Mouse (Mus musculus): ENCODE data around the gene Slc25a38. TPM values are rescaled to one million over a fixed set of nuclear protein-coding genes. Genes with fewer than 3 reads are reported as not detected.

Slc25a38 gene
- 10 to 100 TPM; 12.3 to 14.0 TPM for total RNA-seq (2021)
- long read RNA-seq, experiment 1, transcript Slc25a38-201 (7 exons, 1,791 nt) = major isoform, 11 of 19 reads
- long read RNA-seq, experiment 1, partial matches to known transcripts = 2 of 19 reads
- long read RNA-seq, experiment 1, other reads (novel, unspliced or antisense) = 6 of 19 reads
- long read RNA-seq, experiment 2, transcript Slc25a38-201 (7 exons, 1,791 nt) = major isoform, 9 of 13 reads
- long read RNA-seq, experiment 2, partial matches to known transcripts = 0 of 13 reads
- long read RNA-seq, experiment 2, other reads (novel, unspliced or antisense) = 4 of 13 reads

- DNase-seq = peak; percentile 94 to 95
- intact Hi-C loops (cut with DNase I) = no loop called here
Observed at GRCm38 (mm10) chr9:120110211-120111018, at the start of gene Slc25a38. Gene Slc25a38 (plus strand): TSS chr9:120110374.

DNA sequence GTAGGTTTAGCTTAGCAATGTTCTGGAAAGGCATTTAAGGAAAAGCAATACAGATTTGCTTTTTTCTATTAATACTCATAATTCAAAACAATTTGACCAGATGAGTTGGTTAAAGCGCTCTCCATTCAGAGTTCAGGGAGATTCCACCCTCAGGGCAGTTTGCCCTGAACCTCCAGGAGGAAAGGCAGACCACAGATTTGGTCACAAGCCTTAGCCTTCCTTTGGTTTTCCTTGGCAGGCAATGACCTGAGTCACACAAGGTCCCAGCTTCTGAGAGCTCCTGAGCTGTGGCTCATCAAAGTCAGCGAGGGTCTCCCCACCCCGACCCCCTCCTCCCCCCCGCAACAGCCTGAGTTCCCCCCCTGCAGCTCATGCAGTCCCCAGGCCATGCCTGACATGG is 45.9 kb upstream of the Slc25a38 start:
- no peak for DNase-seq
- intact Hi-C loops (cut with DNase I) = no loop called here

GRCm38 (mm10) chr9:120067609-120068008 is 42.6 kb upstream of the Slc25a38 start:
- no peak for DNase-seq
- intact Hi-C loops (cut with DNase I) = no loop called here

DNA sequence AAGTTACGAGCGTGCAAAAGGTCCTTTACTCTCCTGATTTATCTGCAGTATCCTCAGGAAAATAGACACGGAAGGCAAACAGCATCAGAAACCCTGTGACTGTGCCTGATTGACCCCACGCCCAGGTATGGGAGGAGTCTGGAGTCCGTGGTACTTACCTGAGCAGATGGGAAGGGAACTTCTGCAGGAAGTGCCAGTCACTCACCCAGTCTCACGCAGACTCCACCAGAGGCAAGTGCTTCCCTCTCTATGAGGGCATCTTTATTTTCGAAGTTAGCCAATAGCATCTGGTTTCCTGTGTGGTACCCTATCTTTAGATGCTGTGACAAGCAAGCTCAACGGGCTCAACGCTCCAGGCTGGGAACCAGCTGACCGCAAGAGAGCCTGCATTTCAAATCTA is 42.1 kb upstream of the Slc25a38 start:
- no peak for DNase-seq
- intact Hi-C loops (cut with DNase I) = no loop called here

GRCm38 (mm10) chr9:120069779-120070178 is 40.4 kb upstream of the Slc25a38 start, which contains the start of gene Cx3cr1:
Gene Cx3cr1 (minus strand): TSS chr9:120069879.
- intact Hi-C loops (cut with DNase I) = loop anchor here (5.0 kb wide), 1 partner anchor 157 kb away; no protein-coding TSS in a partner anchor
- no peak for DNase-seq

DNA sequence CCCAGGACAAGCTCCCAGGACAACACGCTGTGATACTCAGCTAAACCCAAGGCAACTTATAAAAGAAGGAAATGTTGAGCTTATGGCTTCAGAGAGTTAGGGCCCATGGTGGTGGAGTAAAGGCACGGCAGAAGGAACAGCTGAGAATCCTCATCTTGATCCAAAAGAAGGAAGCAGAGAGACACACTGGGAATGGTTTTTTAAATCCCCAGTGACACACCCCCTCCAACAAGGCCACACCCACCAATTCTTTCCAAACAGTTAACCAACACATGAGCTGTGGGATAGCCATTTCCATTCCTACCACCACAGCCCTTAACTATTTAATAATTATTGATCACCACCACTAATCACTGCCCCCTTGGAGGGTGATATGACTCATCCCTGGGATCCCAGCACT is 38.9 kb upstream of the Slc25a38 start:
- no peak for DNase-seq
- intact Hi-C loops (cut with DNase I) = loop anchor here (5.0 kb wide), 1 partner anchor 159 kb away; no protein-coding TSS in a partner anchor

DNA sequence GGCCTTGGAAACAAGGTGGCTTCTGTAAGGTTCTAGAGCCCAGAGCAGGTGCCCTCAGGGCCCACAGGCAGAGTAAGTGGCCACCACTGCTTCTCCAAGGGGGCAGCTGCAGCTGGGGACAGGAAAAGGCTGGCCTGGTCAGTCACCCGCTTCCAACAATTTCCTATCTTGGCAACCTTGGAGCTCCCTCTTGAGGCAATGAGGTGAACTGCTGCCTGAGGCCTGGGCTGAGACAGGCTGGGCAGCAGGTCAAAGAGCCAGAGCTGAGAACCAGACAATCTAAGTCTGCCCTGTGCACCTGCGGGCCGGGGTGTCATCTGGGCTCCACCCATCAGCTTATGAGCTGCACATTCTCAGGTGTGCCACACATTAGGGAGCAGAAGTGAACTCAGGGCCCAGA is 37.0 kb upstream of the Slc25a38 start:
- intact Hi-C loops (cut with DNase I) = loop anchor here (1.0 to 5.0 kb wide), 3 partner anchors 44 to 161 kb away; no protein-coding TSS in a partner anchor
- DNase-seq = peak; percentile 82 to 92

DNA sequence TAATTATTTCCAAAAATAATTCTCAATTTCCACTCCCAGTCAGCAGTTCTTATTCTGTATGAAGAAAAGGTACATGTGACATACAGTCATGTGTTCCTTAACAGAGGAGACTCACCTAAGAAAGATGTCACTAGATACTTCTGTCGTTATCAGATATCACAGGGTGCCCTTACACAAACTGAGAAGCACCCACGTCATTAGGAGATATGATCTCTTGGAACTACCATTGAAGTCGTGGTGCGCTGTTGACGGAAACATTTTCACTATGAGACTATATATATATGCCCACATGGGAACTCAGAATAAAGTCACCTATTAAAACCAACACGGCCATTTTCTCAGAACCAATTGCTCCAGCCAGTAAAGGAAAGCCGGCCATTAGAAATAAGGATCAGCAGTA is 35.7 kb upstream of the Slc25a38 start:
- intact Hi-C loops (cut with DNase I) = loop anchor here (5.0 kb wide), 1 partner anchor 162 kb away; no protein-coding TSS in a partner anchor

GRCm38 (mm10) chr9:120078241-120078640 is 31.9 kb upstream of the Slc25a38 start:
- no peak for DNase-seq
- intact Hi-C loops (cut with DNase I) = no loop called here

More for the DNA sequence above, 35.7 kb upstream of the Slc25a38 start:
- no peak for DNase-seq

- intact Hi-C loops (cut with DNase I) = no loop called here
- no peak for DNase-seq
Observed at GRCm38 (mm10) chr9:120079901-120080300, 30.3 kb upstream of the Slc25a38 start.

DNA sequence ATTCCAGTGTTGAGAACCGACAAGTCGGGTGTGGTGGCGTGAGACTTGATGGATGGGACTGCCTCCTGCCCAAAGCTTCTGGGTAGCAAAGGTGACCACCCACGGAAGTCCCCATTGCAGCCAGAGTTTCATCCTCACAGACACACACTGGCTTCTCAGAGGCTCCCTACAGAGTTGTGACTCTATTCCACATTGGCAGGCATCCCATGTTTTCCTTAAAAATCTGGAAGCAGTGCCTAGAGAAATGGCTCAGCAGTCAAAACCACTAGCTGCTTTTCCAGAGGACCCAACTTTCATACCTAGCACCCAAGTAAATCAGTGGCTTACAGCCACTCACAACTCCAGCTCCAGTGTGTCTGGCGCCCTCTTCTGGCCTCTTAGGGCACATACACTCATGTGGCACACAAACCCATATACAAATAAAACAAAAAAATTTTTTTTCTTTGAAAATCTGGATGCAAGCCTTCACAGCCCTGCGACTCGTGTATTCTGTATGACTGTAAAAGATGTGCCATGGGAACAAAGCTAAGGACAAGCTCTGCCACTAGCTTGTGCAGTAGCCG is 29.5 kb upstream of the Slc25a38 start:
- DNase-seq = peak in 1 of 2 experiments; percentile 31
- intact Hi-C loops (cut with DNase I) = no loop called here

GRCm38 (mm10) chr9:120081247-120081646 is 28.9 kb upstream of the Slc25a38 start:
- intact Hi-C loops (cut with DNase I) = no loop called here
- no peak for DNase-seq

- no peak for DNase-seq
- intact Hi-C loops (cut with DNase I) = no loop called here
Observed at GRCm38 (mm10) chr9:120081967-120082366, 28.2 kb upstream of the Slc25a38 start.

- intact Hi-C loops (cut with DNase I) = no loop called here
- no peak for DNase-seq
Observed at GRCm38 (mm10) chr9:120082691-120083090, 27.5 kb upstream of the Slc25a38 start.

DNA sequence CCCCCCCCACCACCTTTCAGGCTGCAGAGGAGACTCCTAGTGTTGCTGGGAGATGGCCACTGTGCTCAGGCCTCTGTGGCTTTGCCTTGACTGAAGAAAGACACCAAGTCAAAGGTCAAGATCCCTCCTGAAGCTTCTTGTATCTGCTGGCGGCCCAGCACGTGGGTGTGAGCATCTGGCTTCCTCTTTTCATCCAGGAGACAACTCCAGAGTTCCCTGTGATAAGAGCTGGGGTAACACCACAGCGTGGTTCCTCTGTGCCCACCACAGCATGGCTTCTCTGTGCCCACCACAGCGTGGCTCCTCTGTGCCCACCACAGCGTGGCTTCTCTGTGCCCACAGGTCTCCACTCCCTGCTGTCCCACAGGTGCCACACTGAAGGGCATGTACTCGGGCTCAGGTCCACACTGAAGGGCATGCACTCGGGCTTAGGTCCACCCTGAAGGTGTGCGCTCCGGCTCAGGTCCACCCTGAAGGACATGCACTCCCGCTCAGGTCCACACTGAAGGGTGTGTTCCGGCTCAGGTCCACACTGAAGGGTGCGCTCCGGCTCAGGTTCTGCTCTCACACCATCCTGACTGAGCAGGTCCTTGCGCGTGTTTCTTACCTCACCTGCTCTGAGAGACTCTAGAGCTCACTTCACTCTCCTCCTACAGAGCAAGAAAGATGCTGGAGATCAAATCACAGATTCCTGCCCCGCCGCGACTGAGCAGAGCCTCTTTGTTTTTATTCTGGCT is 26.8 kb upstream of the Slc25a38 start:
- intact Hi-C loops (cut with DNase I) = no loop called here

DNA sequence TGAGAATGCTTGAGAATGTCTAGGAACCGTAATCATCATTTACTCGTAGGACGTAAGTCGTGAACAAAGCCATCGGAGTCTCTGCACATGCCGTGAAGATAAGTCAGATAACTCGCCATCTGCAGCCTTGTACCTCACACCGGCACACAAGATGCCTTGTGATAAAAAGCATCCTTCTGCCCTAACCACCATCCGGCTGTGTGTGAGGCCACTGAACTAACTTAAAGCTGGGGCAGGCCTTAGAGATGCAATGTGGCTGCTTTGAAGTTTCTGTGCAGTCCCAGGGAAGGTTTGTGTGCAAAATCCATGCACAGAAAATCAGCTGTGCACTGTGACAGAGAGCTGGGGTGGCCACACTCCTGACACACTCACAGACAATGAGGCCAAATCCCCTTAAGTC is 25.8 kb upstream of the Slc25a38 start:
- DNase-seq = no peak
- intact Hi-C loops (cut with DNase I) = no loop called here

More for the DNA sequence above, 26.8 kb upstream of the Slc25a38 start:
- DNase-seq = no peak

DNA sequence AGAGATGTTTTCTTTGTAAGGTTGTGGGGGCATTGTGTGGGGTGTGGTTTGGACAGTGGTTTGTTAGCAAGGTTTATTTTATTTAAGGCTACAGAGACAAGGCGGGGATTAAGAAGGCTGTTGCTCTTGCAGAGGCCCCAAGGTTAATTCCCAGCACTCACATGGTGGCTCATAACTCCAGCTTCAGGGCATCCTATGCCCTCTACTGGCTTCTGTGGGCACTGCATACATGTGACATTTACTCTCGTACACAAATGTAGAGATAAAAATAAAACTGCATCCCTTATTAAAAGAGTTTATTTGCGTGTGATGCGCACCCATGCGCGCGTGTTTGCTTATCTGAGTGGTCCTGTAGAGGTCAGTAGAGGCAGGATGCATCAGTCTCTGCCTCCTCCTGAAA is 21.0 kb upstream of the Slc25a38 start:
- intact Hi-C loops (cut with DNase I) = no loop called here
- no peak for DNase-seq

DNA sequence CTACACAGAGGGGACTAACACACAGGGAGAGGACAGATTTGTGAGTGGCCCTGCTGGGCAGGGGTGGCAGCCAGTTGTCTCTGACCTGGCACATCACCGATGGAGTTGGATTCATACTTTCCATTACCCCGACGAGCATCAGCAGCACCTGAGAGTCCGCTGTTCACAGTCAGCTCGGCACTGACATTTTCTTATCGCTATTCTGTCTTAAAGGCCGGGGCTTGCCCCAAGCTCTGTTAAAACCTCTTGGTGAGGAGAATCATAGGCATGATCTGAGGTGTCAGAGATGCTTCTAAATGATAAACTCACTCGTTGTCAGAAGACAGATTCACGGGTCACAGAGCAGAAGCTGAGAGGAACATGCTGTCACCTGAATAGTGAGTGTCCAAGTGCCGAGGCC is 19.1 kb upstream of the Slc25a38 start:
- no peak for DNase-seq
- intact Hi-C loops (cut with DNase I) = no loop called here

- no peak for DNase-seq
- intact Hi-C loops (cut with DNase I) = no loop called here
Observed at GRCm38 (mm10) chr9:120091696-120092238, 18.4 kb upstream of the Slc25a38 start, which contains the start of gene Ccr8. Gene Ccr8 (plus strand): TSS chr9:120092114.

GRCm38 (mm10) chr9:120093701-120094100 is 16.5 kb upstream of the Slc25a38 start:
- DNase-seq = no peak
- intact Hi-C loops (cut with DNase I) = no loop called here

All from heart, postnatal 14 days (tissue).